Mouse (Mus musculus): ENCODE results near the gene Sept9. TPM values are rescaled to one million over a fixed set of nuclear protein-coding genes. Genes with fewer than 3 reads are reported as not detected.
A peak's percentile ranks its signal among the peaks of the same experiment; 100 is the strongest.

Gene Sept9
- polyA plus RNA-seq, 1 experiment from 2014 or later, result 125 TPM

GRCm38 (mm10) chr11:117263096-117263808 is 63.8 kb downstream of the Sept9 start:
- ATAC-seq, result no peak
- Histone ChIP-seq H3K4me2 (replicated peaks) (no peak overlapping the region), H3K27ac (no peak overlapping the region), H3K9me3 (no peaks in the 10 kb centered on the region), H3K36me3 (no peaks in the 10 kb centered on the region), H3K9ac (replicated peaks) (no peak overlapping the region), H3K27me3 (0 out of 2 replicates have a peak, but pooled peaks cover 9% of the 10 kb centered on the region), H3K4me1 (replicated peaks) (peaks cover 49% of the 10 kb centered on the region), H3K4me3 (replicated peaks) (no peak overlapping the region)
- 59% methylated on average over 9 of the region's 9 CpGs for WGBS

DNA sequence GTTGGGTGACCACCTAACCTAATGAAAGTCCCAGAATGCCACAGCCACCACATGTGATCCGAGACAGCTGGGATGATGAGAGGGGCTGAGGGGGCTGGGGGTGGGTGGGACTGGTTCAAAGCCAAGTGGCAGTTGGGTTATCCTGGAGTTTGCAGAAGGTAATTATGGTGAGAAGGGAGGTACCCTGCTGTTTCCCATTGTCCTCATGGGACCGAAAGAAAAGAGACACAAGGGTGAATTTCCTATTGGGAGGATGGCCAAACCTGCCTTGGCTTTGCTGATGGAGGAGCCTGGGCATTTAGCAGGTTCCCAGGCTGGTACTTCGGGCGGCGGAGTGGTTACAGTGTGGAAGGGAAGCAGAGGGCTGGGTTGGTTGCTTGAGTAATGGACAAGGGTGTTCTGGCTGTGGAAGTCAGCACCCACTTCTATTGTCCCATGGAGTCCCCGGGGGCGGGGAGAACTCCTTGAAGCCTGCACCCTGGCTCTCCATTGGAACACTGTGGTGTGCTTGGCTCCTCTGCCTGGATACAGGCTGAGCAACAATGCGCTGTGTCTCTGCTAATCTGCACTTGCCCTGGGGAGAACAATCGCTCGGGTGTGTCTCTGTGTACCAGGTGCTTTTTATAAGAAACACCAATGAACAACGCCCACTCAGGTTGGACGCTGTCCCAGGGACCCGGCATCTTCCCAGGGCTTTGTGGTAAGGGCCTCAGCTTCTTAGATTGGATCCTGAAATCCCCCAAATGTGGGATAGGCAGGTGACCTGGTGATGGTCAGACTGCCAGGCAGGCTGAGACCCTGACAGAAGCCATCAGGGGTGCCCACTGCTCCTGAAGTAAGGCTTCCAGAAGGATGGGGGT is 64.9 kb downstream of the Sept9 start:
- ATAC-seq, result no peak
- H3K4me2 ChIP-seq (replicated peaks), result no peak overlapping the region
- peaks cover 60% of the 10 kb centered on the region for H3K4me1 ChIP-seq (replicated peaks)
- H3K27ac ChIP-seq, result no peak overlapping the region
- 61% methylated on average over 13 of the region's 13 CpGs for WGBS
- no peaks in the 10 kb centered on the region for H3K9me3 ChIP-seq
- H3K9ac ChIP-seq (replicated peaks), result no peak overlapping the region
- H3K27me3 ChIP-seq, result 0 out of 2 replicates have a peak, but pooled peaks cover 9% of the 10 kb centered on the region
- H3K4me3 ChIP-seq (replicated peaks), result no peak overlapping the region
- H3K36me3 ChIP-seq, result no peaks in the 10 kb centered on the region

GRCm38 (mm10) chr11:117265270-117265980 is 66.0 kb downstream of the Sept9 start:
- Histone ChIP-seq H3K9ac (replicated peaks) (peak overlapping the region; percentile 66), H3K27me3 (0 out of 2 replicates have a peak, but pooled peaks cover 9% of the 10 kb centered on the region), H3K27ac (0 out of 2 replicates have a peak overlapping the region, but pooled peaks have one; percentile 25), H3K4me1 (replicated peaks) (peaks cover 69% of the 10 kb centered on the region), H3K4me2 (replicated peaks) (peak overlapping the region; percentile 83), H3K4me3 (replicated peaks) (peak overlapping the region; percentile 56), H3K9me3 (no peaks in the 10 kb centered on the region), H3K36me3 (no peaks in the 10 kb centered on the region)
- WGBS, result 4% methylated on average over 18 of the region's 18 CpGs
- peak; percentile 7; the same call in 1 of the 2 replicates for ATAC-seq

GRCm38 (mm10) chr11:117265981-117266905 is 66.8 kb downstream of the Sept9 start:
- Histone ChIP-seq H3K4me2 (replicated peaks) (peak overlapping the region; percentile 83), H3K27me3 (0 out of 2 replicates have a peak, but pooled peaks cover 9% of the 10 kb centered on the region), H3K4me1 (replicated peaks) (peaks cover 66% of the 10 kb centered on the region), H3K27ac (peak overlapping the region; percentile 52), H3K9ac (replicated peaks) (peak overlapping the region; percentile 66), H3K36me3 (no peaks in the 10 kb centered on the region), H3K4me3 (replicated peaks) (peak overlapping the region; percentile 56), H3K9me3 (no peaks in the 10 kb centered on the region)
- ATAC-seq, result peak; percentile 73
- under 1% methylated on average over 67 of the region's 69 CpGs for WGBS

- Histone ChIP-seq H3K9me3 (no peaks in the 10 kb centered on the region), H3K4me1 (replicated peaks) (peaks cover 66% of the 10 kb centered on the region), H3K27me3 (0 out of 2 replicates have a peak, but pooled peaks cover 9% of the 10 kb centered on the region), H3K4me3 (replicated peaks) (peak overlapping the region; percentile 56), H3K27ac (peak overlapping the region; percentile 52), H3K4me2 (replicated peaks) (peak overlapping the region; percentile 83), H3K9ac (replicated peaks) (peak overlapping the region; percentile 66), H3K36me3 (no peaks in the 10 kb centered on the region)
- under 1% methylated on average over 37 of the region's 37 CpGs for WGBS
- peak; percentile 81 for ATAC-seq
Observed at GRCm38 (mm10) chr11:117266906-117267721, 67.7 kb downstream of the Sept9 start.

GRCm38 (mm10) chr11:117267828-117268227 is 68.4 kb downstream of the Sept9 start:
- Histone ChIP-seq H3K27ac (no peak overlapping the region), H3K27me3 (0 out of 2 replicates have a peak, but pooled peaks cover 9% of the 10 kb centered on the region), H3K4me1 (replicated peaks) (peaks cover 66% of the 10 kb centered on the region), H3K9me3 (no peaks in the 10 kb centered on the region), H3K4me3 (replicated peaks) (peak overlapping the region; percentile 56), H3K36me3 (no peaks in the 10 kb centered on the region), H3K4me2 (replicated peaks) (peak overlapping the region; percentile 83), H3K9ac (replicated peaks) (no peak overlapping the region)
- WGBS, result 30% methylated on average over 4 of the region's 4 CpGs
- peak; percentile 15; the same call in 1 of the 2 replicates for ATAC-seq

DNA sequence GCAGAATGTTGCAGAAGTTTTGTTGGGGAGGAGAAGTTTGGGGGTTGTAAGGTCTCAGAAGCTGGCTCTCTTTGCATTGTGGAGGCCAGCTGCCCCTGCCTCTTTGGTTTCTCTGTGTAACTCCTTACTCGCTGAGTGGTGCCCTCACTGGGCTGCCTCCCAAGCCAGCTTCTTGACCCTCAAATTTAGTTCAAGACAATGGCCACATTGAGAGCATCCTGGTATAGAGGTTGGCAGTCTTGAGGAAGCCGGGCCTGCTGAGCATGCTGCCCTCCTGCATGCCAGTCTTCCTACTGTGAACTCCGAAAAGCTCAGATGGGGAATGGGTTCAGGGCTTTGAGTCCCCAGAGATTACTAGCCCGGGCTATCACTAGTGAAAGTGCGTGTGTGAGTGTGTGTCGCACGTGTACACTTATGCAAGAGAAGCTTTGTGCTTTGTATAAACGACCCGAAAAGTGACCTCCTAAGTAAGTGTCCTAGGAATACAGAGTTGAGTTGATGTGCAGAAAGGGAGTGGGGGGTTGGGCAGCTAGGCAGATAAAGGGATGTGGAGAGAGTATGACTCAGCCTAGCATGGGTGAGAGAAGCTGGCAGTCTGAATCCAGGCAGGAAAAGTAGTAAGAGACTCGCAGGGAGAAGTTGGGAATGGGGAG is 69.0 kb downstream of the Sept9 start:
- Histone ChIP-seq H3K4me1 (replicated peaks) (peaks cover 68% of the 10 kb centered on the region), H3K9ac (replicated peaks) (no peak overlapping the region; the same call in 1 of the 2 replicates), H3K27ac (no peak overlapping the region), H3K27me3 (0 out of 2 replicates have a peak, but pooled peaks cover 8% of the 10 kb centered on the region), H3K36me3 (no peaks in the 10 kb centered on the region), H3K4me3 (replicated peaks) (0 out of 2 replicates have a peak overlapping the region, but pooled peaks have one; percentile 56), H3K4me2 (replicated peaks) (peak overlapping the region; percentile 83), H3K9me3 (no peaks in the 10 kb centered on the region)
- ATAC-seq, result no peak
- WGBS, result 50% methylated on average over 10 of the region's 10 CpGs

DNA sequence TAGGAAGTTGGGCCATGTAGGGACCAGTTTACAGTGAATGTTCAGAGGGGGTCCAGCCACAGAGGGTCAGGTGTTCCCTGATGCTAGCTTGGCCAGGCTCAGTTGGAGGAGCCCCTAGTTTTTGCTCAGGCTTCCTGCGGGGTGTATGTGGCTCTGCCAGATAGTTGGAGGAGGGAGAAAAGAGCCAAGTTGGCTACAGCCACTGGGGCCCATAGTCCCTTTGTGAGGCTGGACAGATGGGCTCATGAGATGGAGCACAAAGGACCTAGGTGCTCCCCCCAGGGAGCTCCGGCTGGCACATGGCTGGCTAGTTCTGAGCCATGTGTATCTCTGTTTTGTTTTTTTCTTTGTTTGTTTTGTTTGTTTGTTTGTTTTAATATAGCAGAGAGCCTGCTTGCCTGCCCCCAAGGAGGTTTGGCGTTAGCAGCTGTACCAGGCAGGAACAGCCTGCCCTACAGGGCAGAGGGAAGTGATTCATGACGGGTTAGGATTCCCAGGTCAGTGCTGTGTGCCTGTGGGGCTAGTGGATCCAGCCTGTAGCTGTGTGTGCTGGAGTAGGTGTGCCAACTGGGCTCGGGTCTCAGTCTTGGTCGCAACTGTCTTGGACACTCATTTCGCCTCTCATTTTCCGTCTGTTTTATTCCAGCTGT is 69.7 kb downstream of the Sept9 start:
- no peak overlapping the region for H3K4me2 ChIP-seq (replicated peaks)
- WGBS, result 55% methylated on average over 8 of the region's 8 CpGs
- peak overlapping the region; percentile 23; the same call in 1 of the 2 replicates for H3K9ac ChIP-seq (replicated peaks)

DNA sequence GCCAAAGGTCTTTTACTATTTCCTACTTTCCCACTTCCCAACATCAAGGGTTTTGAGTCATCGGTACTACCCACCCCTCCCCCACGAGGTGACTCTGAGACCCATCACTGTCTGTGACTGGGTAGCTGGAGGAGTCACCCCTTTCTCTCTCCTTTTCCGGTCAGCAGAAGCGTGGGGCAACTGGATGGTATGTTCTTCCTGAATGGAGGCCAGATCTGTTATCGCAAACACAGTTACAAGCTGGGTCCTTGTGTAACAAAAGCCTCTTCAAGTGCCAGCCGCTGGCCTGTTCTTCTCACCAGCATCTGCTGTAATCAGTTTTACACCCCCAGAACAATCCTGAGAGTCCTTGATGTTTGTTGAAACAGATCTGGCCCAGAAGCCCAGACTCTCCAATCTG is 70.5 kb downstream of the Sept9 start:
- no peak overlapping the region for H3K9ac ChIP-seq (replicated peaks)
- H3K9me3 ChIP-seq, result no peaks in the 10 kb centered on the region
- no peak overlapping the region for H3K4me3 ChIP-seq (replicated peaks)
- H3K36me3 ChIP-seq, result no peaks in the 10 kb centered on the region
- H3K4me2 ChIP-seq (replicated peaks), result no peak overlapping the region
- ATAC-seq, result no peak
- H3K4me1 ChIP-seq (replicated peaks), result peaks cover 64% of the 10 kb centered on the region
- 75% methylated on average over 6 of the region's 6 CpGs for whole genome bisulfite sequencing
- H3K27ac ChIP-seq, result 0 out of 2 replicates have a peak overlapping the region, but pooled peaks have one; percentile 25
- 0 out of 2 replicates have a peak, but pooled peaks cover 6% of the 10 kb centered on the region for H3K27me3 ChIP-seq

More for the DNA sequence above, 69.7 kb downstream of the Sept9 start:
- H3K4me3 ChIP-seq (replicated peaks), result no peak overlapping the region
- no peaks in the 10 kb centered on the region for H3K9me3 ChIP-seq
- H3K36me3 ChIP-seq, result no peaks in the 10 kb centered on the region
- 0 out of 2 replicates have a peak, but pooled peaks cover 6% of the 10 kb centered on the region for H3K27me3 ChIP-seq
- no peak for ATAC-seq
- no peak overlapping the region for H3K27ac ChIP-seq
- H3K4me1 ChIP-seq (replicated peaks), result peaks cover 67% of the 10 kb centered on the region

Data from midbrain, embryonic 13.5 days (tissue).